Mouse (Mus musculus) MEL (cell line): ENCODE measurements at regions not wholly inside any gene's neighbourhood (a gene's known extent, or its start where the extent isn't known, plus 50 kb on each side); places are given as distances from the start of the nearest gene placed in this dataset.

Experiments used
- DNase-seq: peaks from one replicate; pipeline ENCODE4 v3.0.0; 2011; ENCODE audit warnings: low read depth, low spot score
- H3K27ac ChIP-seq: 2 replicates; pipeline ENCODE4 v1.5.1; 2012; ENCODE audit warnings: low read depth, mild to moderate bottlenecking, control low read depth, low read length, moderate library complexity; ENCODE audit not compliant: control insufficient read depth
- H3K27me3 ChIP-seq, 2 experiments: fragments of 150-350 bp in 1 of 2; sonication (generic) in 1 of 2; 2 replicates each; pipeline ENCODE4 v1.6.1; 2012; ENCODE audit warnings: low read length in 2 of 2, mild to moderate bottlenecking in 2 of 2, improper control_type of control experiment in 1 of 2, moderate library complexity in 1 of 2; ENCODE audit not compliant: insufficient read depth in 2 of 2, control insufficient read depth in 1 of 2
- H3K36me3 ChIP-seq, 2 experiments: 2 replicates each; pipeline ENCODE4 v1.6.1; 2012 to 2014; ENCODE audit warnings: low read length in 2 of 2, improper control_type of control experiment in 1 of 2, inconsistent platforms in 1 of 2, mild to moderate bottlenecking in 1 of 2; ENCODE audit not compliant: insufficient read depth in 2 of 2, control insufficient read depth in 1 of 2
- H3K4me1 ChIP-seq, 2 experiments: fragments of 150-350 bp in 1 of 2; sonication (generic) in 1 of 2; 2 replicates each; pipeline ENCODE4 v1.6.1; 2012; ENCODE audit warnings: low read length in 2 of 2, improper control_type of control experiment in 1 of 2, mild to moderate bottlenecking in 1 of 2; ENCODE audit not compliant: insufficient read depth in 2 of 2, control insufficient read depth in 1 of 2
- H3K4me3 ChIP-seq, 2 experiments: fragments of 150-350 bp in 1 of 2; sonication (generic) in 1 of 2; 2 replicates each; pipeline ENCODE4 v1.5.1; 2012; ENCODE audit warnings: low read depth in 2 of 2, low read length in 2 of 2, mild to moderate bottlenecking in 2 of 2, moderate library complexity in 2 of 2, control low read depth in 1 of 2, improper control_type of control experiment in 1 of 2; ENCODE audit not compliant: control insufficient read depth in 1 of 2, insufficient read depth in 1 of 2
- H3K79me2 ChIP-seq: 2 replicates; pipeline ENCODE4 v1.6.1; 2012; ENCODE audit warnings: mild to moderate bottlenecking, low read length, moderate library complexity; ENCODE audit not compliant: control insufficient read depth, poor library complexity, insufficient read depth
- H3K9ac ChIP-seq: 2 replicates; pipeline ENCODE4 v1.6.1; 2012; ENCODE audit warnings: low read depth, mild to moderate bottlenecking, control low read depth, low read length, moderate library complexity; ENCODE audit not compliant: control insufficient read depth, poor library complexity, severe bottlenecking
- H3K9me3 ChIP-seq: fragments of 150-350 bp; sonication (generic); replicated peaks from 2 replicates; pipeline ENCODE4 v1.6.1; 2012; ENCODE audit warnings: mild to moderate bottlenecking, low read length, improper control_type of control experiment, moderate library complexity; ENCODE audit not compliant: insufficient read depth
- CHD1 ChIP-seq: IDR thresholded peaks from 2 replicates; pipeline ENCODE4 v1.6.1; 2012; ENCODE audit warnings: low read depth, mild to moderate bottlenecking, inconsistent platforms, low read length, improper control_type of control experiment
- CTCF ChIP-seq, 3 experiments: IDR thresholded peaks in 2 of 3; conservative IDR thresholded peaks in 1 of 3; 2 replicates each; pipeline ENCODE4 v1.5.1; 2011 to 2012; ENCODE audit warnings: low read length in 3 of 3, low read depth in 2 of 3, mild to moderate bottlenecking in 2 of 3, improper control_type of control experiment in 1 of 3, inconsistent platforms in 1 of 3, mixed read lengths in 1 of 3, moderate library complexity in 1 of 3; ENCODE audit not compliant: control insufficient read depth in 1 of 3, insufficient read depth in 1 of 3, poor library complexity in 1 of 3, severe bottlenecking in 1 of 3
- ELF1 ChIP-seq: IDR thresholded peaks from 2 replicates; pipeline ENCODE4 v1.6.1; 2014; ENCODE audit warnings: low read depth, mild to moderate bottlenecking, inconsistent platforms, low read length, improper control_type of control experiment, moderate library complexity
- GABPA ChIP-seq: IDR thresholded peaks from 2 replicates; pipeline ENCODE4 v1.6.1; 2012; ENCODE audit warnings: low read depth, mild to moderate bottlenecking, inconsistent platforms, low read length, improper control_type of control experiment, moderate library complexity
- GATA1 ChIP-seq: IDR thresholded peaks from 2 replicates; pipeline ENCODE4 v1.6.1; 2011; ENCODE audit warnings: low read depth, low read length, improper control_type of control experiment
- JUND ChIP-seq: IDR thresholded peaks from 2 replicates; pipeline ENCODE4 v1.6.1; 2011; ENCODE audit warnings: low read depth, mild to moderate bottlenecking, improper control_type of control experiment, low read length
- KAT2A ChIP-seq: conservative IDR thresholded peaks from 2 replicates; pipeline ENCODE4 v1.6.1; 2012; ENCODE audit warnings: low read depth, low read length, improper control_type of control experiment, inconsistent platforms
- MXI1 ChIP-seq: IDR thresholded peaks from 2 replicates; pipeline ENCODE4 v1.6.1; 2011; ENCODE audit warnings: mild to moderate bottlenecking, low read depth, low read length, improper control_type of control experiment
- MYB ChIP-seq: IDR thresholded peaks from 2 replicates; pipeline ENCODE4 v1.6.1; 2011; ENCODE audit warnings: mild to moderate bottlenecking, low read depth, low read length, improper control_type of control experiment
- NELFE ChIP-seq: IDR thresholded peaks from 2 replicates; pipeline ENCODE4 v1.6.1; 2011; ENCODE audit warnings: low read depth, low read length, improper control_type of control experiment
- POLR2AphosphoS5 ChIP-seq: IDR thresholded peaks from 2 replicates; pipeline ENCODE4 v1.6.1; 2012; ENCODE audit warnings: low read depth, borderline replicate concordance, mild to moderate bottlenecking, inconsistent platforms, low read length, moderate library complexity, mixed read lengths
- RAD21 ChIP-seq: IDR thresholded peaks from 2 replicates; pipeline ENCODE4 v1.6.1; 2011; ENCODE audit warnings: mild to moderate bottlenecking, low read depth, low read length, improper control_type of control experiment
- SIN3A ChIP-seq: IDR thresholded peaks from 2 replicates; pipeline ENCODE4 v1.6.1; 2012; ENCODE audit warnings: low read length, improper control_type of control experiment, inconsistent platforms
- SMC3 ChIP-seq: IDR thresholded peaks from 2 replicates; pipeline ENCODE4 v1.6.1; 2011; ENCODE audit warnings: low read depth, low read length, improper control_type of control experiment
- TAL1 ChIP-seq: IDR thresholded peaks from 2 replicates; pipeline ENCODE4 v1.6.1; 2012; ENCODE audit warnings: mild to moderate bottlenecking, inconsistent platforms, low read length, moderate library complexity, mixed read lengths
- TCF12 ChIP-seq: IDR thresholded peaks from 2 replicates; pipeline ENCODE4 v1.6.1; 2014; ENCODE audit warnings: low read depth, mild to moderate bottlenecking, inconsistent platforms, low read length, improper control_type of control experiment, moderate library complexity
- UBTF ChIP-seq: IDR thresholded peaks from 2 replicates; pipeline ENCODE4 v1.6.1; 2012; ENCODE audit warnings: low read depth, mild to moderate bottlenecking, inconsistent platforms, low read length, improper control_type of control experiment, moderate library complexity, borderline replicate concordance; ENCODE audit not compliant: insufficient read depth
- ZC3H11A ChIP-seq: IDR thresholded peaks from 2 replicates; pipeline ENCODE4 v1.6.1; 2012; ENCODE audit warnings: low read depth, mild to moderate bottlenecking, inconsistent platforms, low read length, improper control_type of control experiment
- ZMIZ1 ChIP-seq: IDR thresholded peaks from 2 replicates; pipeline ENCODE4 v1.6.1; 2012; ENCODE audit warnings: low read depth, mild to moderate bottlenecking, inconsistent platforms, low read length, improper control_type of control experiment, moderate library complexity

GRCm38 (mm10) chr14:14628673-14629072 lies 73.4 kb upstream of the Slc4a7 start:
- no peak for TF ChIP-seq TAL1
- TF ChIP-seq POLR2AphosphoS5 = no peak
- no peak for TF ChIP-seq MYB
- TF ChIP-seq GABPA = no peak
- Histone ChIP-seq H3K4me3 (no peak overlapping the region), H3K36me3 (no peaks in the 10 kb centered on the region), H3K9ac (no peak overlapping the region), H3K27ac (no peak overlapping the region), H3K4me1 (no peaks in the 10 kb centered on the region), H3K9me3 (no peaks in the 10 kb centered on the region), H3K79me2 (no peaks in the 10 kb centered on the region), H3K27me3 (no peaks in the 10 kb centered on the region)
- no peak for DNase-seq

DNA sequence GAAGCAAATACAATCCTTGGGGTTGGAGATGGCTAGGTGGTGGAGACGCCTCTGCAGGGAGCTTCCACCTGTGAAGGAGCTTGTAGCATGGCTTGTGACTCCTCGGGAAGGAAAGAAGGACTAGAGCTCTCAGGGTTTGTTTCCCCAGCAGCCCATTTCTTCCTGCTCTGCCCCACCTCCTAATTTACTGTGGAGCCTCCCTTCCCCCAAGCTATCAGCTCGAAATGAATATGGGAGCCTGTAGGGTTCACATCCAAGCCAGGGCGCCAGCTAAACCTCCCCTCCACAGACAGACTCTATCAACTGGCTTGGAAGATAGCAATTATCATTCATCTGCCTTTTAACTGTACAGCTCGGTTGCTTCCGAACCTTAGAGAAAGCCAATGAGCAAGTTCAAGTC lies 70.3 kb upstream of the Slc4a7 start:
- no peak for DNase-seq
- Histone ChIP-seq H3K36me3 (no peaks in the 10 kb centered on the region), H3K27ac (no peak overlapping the region), H3K79me2 (no peaks in the 10 kb centered on the region)
- TF ChIP-seq JUND (no peak), UBTF (no peak), CTCF (IDR thresholded peaks at IDR 0.05 in 2 of 3, conservative IDR thresholded peaks at IDR 0.05 in 1 of 3; ENCODE audit: control insufficient read depth in 1 of 3, insufficient read depth in 1 of 3, low read depth in 2 of 3, low read length in 3 of 3, poor library complexity in 1 of 3, severe bottlenecking in 1 of 3) (no peak), ZMIZ1 (no peak), CHD1 (no peak), MYB (no peak), ZC3H11A (no peak), ELF1 (no peak), RAD21 (no peak), SIN3A (no peak), POLR2AphosphoS5 (no peak), KAT2A (no peak), NELFE (no peak), TCF12 (no peak), TAL1 (no peak), SMC3 (no peak), MXI1 (no peak), GATA1 (no peak)
- TF ChIP-seq, all 39 proteins: peak for 0
- Histone ChIP-seq H3K4me1 (no peaks in the 10 kb centered on the region), H3K9ac (no peak overlapping the region), H3K9me3 (no peaks in the 10 kb centered on the region), H3K4me3 (no peak overlapping the region), H3K27me3 (no peaks in the 10 kb centered on the region)
